Mouse (Mus musculus) heart, postnatal 10 days (tissue): ENCODE results near the gene Zc2hc1b. TPM values are rescaled to one million over a fixed set of nuclear protein-coding genes. Genes with fewer than 3 reads are reported as not detected.
A peak's percentile ranks its signal among the peaks of the same experiment; 100 is the strongest.
"Not testable (repeated sequence)": the region's sequence is repeated elsewhere in the genome, so short reads cannot be mapped to it uniquely, and the experiment has no call there.

ENCODE experiments used
- DNase-seq, 2 experiments: peaks; one replicate each; pipeline ENCODE4 v3.0.0; 2021
- intact Hi-C: fragments of 180-260 bp; cut with DNase I; formaldehyde crosslinking; loops from one replicate; pipeline ENCODE4 v1.15.1; 2025
- total RNA-seq, 2 experiments: library from RNA; stranded (reverse); gene quantifications; 2 replicates each; pipeline ENCODE4 v1.2.3; 2021

Gene Zc2hc1b
- not detected for total RNA-seq

DNA sequence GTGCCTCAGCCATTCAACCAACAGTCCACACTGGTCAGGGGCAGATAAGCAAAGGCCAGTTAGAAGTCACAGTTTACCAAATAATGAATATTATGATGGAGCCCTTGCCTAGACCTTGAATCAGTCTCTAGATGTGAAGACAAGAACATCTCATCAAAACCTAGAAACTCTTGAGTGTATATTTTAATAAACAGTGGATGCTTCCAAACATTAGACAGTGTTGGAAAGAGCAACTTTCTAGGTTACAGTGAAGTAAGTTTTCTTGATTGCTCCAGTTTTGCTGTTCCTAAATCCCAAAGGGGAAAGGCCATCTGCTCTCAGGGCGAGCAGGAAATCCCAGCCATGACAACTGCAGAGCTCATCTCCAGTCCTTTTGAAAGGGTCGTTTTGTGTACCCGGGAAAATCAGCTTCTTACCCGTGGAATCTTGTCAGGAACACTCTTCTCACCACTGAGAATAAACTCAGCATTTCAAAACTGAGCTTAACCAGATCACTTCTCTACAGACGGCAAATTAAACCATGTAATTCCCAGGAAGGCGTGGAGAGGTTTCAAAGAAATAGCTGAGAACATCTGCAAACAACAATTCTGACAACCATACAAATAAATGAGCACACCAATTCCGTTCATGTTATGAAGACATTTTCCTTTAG is at the start of gene Zc2hc1b:
Gene Zc2hc1b (minus strand): TSS at position 51 of the 652 bp plus-strand sequence.
- no peak for DNase-seq

DNA sequence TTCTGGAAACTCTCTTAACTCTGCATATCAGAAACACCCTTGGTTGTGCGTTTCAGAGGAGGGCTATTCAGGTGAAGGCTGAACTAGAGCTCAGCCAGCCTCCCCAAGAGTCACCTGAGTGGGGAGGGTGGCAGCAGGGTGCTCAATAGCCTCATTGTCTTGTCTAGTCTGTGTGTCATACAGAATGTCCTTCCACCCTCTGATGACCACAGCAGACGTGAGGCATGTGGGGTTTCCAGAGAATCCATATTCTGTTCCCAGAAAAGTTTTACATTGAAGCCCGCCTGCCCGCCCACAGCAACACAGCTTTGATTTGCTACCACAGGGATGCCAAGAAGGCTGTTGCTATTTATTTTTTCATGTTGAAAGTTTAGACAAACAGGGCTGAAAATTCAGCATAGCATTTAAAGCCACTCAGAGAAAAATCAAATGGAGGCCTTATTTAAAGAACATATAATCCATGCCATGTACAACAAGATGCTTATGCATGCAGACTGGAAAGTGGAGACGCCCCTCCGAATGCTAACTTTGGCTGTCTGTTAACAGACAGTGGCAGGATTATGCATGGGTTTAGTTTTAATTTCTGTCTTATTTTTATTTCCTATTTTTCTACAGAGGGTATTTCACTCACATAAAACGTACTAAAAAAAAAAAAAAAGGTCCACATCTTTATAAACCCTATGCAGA is 47.7 kb upstream of the Zc2hc1b start:
- DNase-seq = no peak
- intact Hi-C loops = no loop called here

More for the DNA sequence above, at the start of gene Zc2hc1b:
- intact Hi-C loops = no loop called here

DNA sequence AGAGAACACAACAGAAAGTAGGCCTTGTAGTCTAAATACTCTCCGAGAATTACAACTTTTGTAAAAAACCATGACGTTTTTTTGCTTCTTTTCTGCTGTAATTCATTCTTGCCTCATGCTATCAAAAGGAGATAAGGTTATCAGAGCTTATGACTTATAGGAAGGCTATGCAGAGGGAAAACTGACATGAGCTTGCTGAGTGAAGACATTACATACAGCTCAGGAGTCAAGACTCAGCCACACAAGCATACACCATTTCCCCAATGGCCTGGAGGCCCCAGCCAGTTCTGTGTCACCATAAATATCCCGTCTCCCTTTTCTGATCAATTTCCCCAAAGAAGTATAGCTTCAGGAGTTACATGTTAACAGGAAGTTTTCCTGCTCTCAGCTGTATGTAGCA is 44.3 kb upstream of the Zc2hc1b start:
- intact Hi-C loops = no loop called here
- DNase-seq = no peak

GRCm38 (mm10) chr10:13220061-13220460 is 42.2 kb upstream of the Zc2hc1b start:
- no peak for DNase-seq
- intact Hi-C loops = no loop called here

DNA sequence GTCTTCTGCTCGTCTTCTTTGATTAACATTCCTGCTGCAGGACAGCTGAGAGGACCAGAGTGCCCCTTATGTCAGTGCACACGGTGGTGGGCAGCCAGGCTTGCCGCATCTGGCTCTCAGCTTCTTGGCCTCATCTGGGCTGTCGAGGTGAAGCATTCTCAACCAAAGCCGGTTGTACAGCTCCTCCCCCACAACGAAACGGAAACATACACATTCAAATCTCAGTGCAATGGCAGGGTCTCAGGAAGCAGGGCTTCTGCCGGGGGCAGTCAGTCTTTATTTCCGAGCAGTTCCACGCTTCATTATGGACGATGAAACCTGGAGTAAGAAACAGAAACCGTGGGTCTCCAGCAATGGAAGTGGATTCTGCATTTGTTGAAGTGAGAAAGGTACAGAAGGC is 36.1 kb upstream of the Zc2hc1b start:
- intact Hi-C loops = no loop called here
- no peak for DNase-seq

- intact Hi-C loops = no loop called here
- DNase-seq = no peak
These were observed 35.0 kb upstream of the Zc2hc1b start for GRCm38 (mm10) chr10:13212829-13213228.

- no peak for DNase-seq
- intact Hi-C loops = no loop called here
These were observed 34.5 kb upstream of the Zc2hc1b start for GRCm38 (mm10) chr10:13212326-13212725.

DNA sequence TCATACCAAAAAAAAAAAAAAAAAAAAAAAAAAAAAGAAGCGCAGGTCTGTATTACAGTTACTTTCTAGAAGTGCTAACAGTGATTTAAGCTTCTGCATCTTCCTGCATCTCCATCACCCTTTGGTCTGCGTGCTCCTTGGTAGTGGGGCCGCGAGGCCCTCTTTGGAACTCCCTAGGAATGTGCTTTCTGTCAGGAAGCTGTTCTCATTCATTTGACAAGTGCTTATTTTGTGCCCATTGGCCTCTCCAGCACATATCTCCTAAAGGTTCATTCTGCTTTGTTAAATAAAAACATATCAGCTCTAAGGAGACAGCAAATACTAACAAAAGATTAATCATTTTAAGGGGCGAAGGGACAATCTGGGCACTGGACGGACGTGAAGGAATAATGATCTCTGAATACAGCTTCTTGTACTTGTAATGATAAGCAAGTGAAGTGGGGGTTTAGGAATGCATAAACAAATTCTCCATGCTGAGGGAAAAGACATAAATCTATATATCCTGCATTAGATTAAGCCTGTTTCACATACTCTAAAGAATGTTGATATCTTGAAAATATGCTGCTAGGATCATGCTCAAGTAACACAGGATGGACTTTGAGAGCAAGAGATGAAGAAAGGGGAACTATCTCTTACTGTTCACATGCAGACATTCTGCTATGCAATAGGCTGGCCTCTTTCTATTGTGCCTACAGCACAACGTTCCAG is 32.3 kb upstream of the Zc2hc1b start:
- intact Hi-C loops = no loop called here
- DNase-seq = no peak

DNA sequence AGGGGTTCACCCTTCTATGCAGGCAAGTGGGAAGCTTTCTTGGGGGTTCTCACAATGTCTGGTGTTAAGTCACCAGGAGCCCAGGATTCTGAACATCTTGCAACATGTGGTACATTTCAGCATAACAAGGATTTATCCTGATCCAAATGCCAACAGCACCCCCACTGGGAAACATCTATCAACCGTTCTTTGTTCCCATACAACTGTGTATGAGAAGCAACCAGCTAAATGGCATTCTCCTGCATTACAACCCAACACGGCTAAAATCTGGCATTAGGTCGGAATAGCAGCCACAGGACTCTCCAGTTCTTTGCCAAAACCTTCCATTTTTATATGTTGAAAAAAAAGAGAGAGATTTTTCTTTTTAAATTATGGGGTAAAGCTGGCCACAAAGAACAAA is 31.7 kb upstream of the Zc2hc1b start:
- no peak for DNase-seq
- intact Hi-C loops = no loop called here

- intact Hi-C loops = no loop called here
- DNase-seq = no peak
These were observed 31.2 kb upstream of the Zc2hc1b start for GRCm38 (mm10) chr10:13209061-13209460.

GRCm38 (mm10) chr10:13201741-13202293 is 24.0 kb upstream of the Zc2hc1b start:
- DNase-seq = no peak
- intact Hi-C loops = no loop called here

GRCm38 (mm10) chr10:13200862-13201261 is 23.0 kb upstream of the Zc2hc1b start:
- intact Hi-C loops = no loop called here
- DNase-seq = no peak

DNA sequence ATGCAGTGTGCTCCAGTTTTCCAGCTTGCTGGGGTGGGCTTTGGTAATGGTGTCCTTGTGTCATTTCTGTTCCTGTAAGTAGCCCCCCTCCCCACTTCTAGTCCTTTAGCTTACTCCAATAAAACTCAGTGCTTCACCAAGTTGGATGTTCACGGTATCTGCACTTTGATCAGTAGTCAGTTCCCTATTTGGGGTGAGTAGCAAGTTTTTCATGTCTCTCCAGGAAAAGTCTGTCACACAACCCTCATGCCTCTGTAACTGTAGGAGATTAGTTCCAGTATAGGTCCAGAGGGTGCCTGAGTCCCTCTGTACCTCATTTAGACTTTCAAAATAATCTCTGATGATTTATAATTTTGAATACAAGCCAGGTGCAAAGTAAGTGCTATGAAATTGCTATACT is 21.4 kb upstream of the Zc2hc1b start:
- intact Hi-C loops = no loop called here

DNA sequence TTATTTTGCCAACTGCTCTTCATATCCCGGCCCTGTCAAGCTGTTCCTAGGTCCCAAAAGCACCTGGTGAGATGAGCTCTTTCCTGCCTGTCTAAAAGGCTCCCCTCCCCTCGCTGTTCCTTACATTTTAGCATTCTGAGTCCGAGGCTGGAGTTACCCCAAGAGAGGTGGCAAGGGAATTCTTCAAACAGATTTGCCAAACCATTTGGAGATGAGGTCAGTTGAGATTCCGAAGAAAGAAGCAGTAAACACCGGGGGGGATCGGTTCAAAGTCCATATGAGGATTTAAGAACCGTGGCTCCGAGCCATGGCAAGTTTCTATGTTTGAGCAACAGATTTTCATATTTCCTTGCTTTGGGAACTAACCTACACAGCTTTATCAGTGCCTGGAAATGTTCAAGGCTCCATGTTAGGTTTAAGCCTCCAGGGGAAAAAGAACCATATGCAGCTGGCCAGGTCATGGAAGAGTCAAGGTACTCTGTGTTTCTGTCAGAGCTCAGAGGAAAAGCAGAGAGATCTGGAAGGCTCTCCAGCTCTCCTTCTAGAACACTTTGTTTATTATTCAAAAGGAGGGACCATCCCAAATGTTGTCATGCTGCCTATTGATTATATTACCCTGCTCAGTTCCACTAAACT is 19.2 kb upstream of the Zc2hc1b start:
- DNase-seq = no peak
- intact Hi-C loops = no loop called here

More for the DNA sequence above, 21.4 kb upstream of the Zc2hc1b start:
- DNase-seq = no peak

GRCm38 (mm10) chr10:13193496-13193895 is 15.7 kb upstream of the Zc2hc1b start:
- not testable (repeated sequence) for DNase-seq
- intact Hi-C loops = loop anchor here (2.0 kb wide), 1 partner anchor 101 kb away; no protein-coding TSS in a partner anchor

- intact Hi-C loops = loop anchor here (2.0 kb wide), 1 partner anchor 100 kb away; no protein-coding TSS in a partner anchor
- peak; percentile 96 to 97 for DNase-seq
These were observed 15.0 kb upstream of the Zc2hc1b start, which contains the start of gene Ltv1 for GRCm38 (mm10) chr10:13192731-13193351. Gene Ltv1, minus strand, starts transcription at chr10:13193168.

- DNase-seq = no peak
- intact Hi-C loops = no loop called here
These were observed 12.1 kb upstream of the Zc2hc1b start for GRCm38 (mm10) chr10:13189881-13190280.

GRCm38 (mm10) chr10:13186754-13187153 is 8.9 kb upstream of the Zc2hc1b start:
- DNase-seq = no peak
- intact Hi-C loops = no loop called here

DNA sequence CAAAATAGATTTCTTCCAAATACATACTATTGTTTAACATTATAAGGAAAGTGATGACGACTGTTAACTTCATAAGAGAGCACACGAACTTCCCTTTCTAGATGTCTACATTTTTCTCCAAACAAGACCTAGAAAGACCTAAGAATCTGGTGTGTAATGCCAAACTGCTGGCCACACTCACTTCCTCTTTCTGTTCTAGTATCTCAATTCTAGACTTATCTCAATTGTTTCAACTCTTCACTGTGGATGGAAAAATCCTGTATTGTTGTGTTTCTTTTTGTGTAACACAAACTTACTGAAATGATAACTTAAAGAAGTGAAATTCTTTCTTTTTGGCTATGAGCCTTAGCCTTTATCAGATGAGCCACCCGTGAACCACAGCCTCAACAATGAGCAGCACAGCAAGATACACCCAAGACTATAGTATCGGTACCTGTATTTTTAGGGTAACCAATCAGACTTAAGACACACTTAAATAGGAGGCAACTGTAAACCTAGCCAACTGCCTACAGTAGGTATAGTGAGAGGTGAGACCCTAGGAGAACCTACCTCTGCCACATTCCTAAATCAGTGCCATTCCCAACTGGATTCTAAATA is 6.4 kb upstream of the Zc2hc1b start:
- intact Hi-C loops = no loop called here
- no peak for DNase-seq

- intact Hi-C loops = no loop called here
These were observed 2.4 kb upstream of the Zc2hc1b start for GRCm38 (mm10) chr10:13180211-13180610.

More at GRCm38 (mm10) chr10:13180211-13180610, 2.4 kb upstream of the Zc2hc1b start:
- DNase-seq = no peak
